Mouse (Mus musculus) midbrain, embryonic 16.5 days (tissue): ENCODE data around the gene Ifi202b. TPM values are rescaled to one million over a fixed set of nuclear protein-coding genes. Genes with fewer than 3 reads are reported as not detected.
"Not testable (repeated sequence)": the region's sequence is repeated elsewhere in the genome, so short reads cannot be mapped to it uniquely, and the experiment has no call there.

ENCODE experiments used
- ATAC-seq: fragments of 200-750 bp; cut with Nextera tagmentation; 2 replicates; pipeline ENCODE4 v1.8.0; 2017; ENCODE audit warnings: moderate TSS enrichment
- H3K27ac ChIP-seq: fragments of 300-500 bp; sonication (generic); 2 replicates; pipeline ENCODE4 v1.5.1; 2014; ENCODE audit warnings: mild to moderate bottlenecking, low read length, mixed read lengths
- H3K27me3 ChIP-seq: fragments of 300-500 bp; sonication (generic); 2 replicates; pipeline ENCODE4 v1.6.1; 2014; ENCODE audit warnings: low read depth, low read length, mixed read lengths; ENCODE audit not compliant: control insufficient read depth, insufficient read depth
- H3K36me3 ChIP-seq: fragments of 300-500 bp; sonication (generic); 2 replicates; pipeline ENCODE4 v1.6.1; 2014; ENCODE audit warnings: mild to moderate bottlenecking, low read length, moderate library complexity, mixed read lengths; ENCODE audit not compliant: control insufficient read depth, insufficient read depth
- H3K4me1 ChIP-seq: fragments of 300-500 bp; sonication (generic); 2 replicates; pipeline ENCODE4 v1.6.1; 2014; ENCODE audit warnings: mild to moderate bottlenecking, low read length, mixed read lengths; ENCODE audit not compliant: control insufficient read depth, insufficient read depth
- H3K4me2 ChIP-seq: fragments of 300-500 bp; sonication (generic); 2 replicates; pipeline ENCODE4 v1.6.1; 2014; ENCODE audit warnings: mild to moderate bottlenecking, low read length, mixed read lengths
- H3K4me3 ChIP-seq: fragments of 300-500 bp; sonication (generic); 2 replicates; pipeline ENCODE4 v1.5.1; 2014; ENCODE audit warnings: low read depth, mild to moderate bottlenecking, low read length, moderate library complexity, mixed read lengths
- H3K9ac ChIP-seq: fragments of 300-500 bp; sonication (generic); 2 replicates; pipeline ENCODE4 v1.6.1; 2014; ENCODE audit warnings: low read depth, low read length, mixed read lengths
- H3K9me3 ChIP-seq: fragments of 300-500 bp; sonication (generic); replicated peaks from 2 replicates; pipeline ENCODE4 v1.6.1; 2014; ENCODE audit warnings: mild to moderate bottlenecking, low read length, mixed read lengths; ENCODE audit not compliant: control insufficient read depth, poor library complexity, severe bottlenecking
- WGBS: fragments of 180-500 bp; shearing (Covaris S2); extraction: QIAGEN DNeasy Blood & Tissue Kit; methylation state at CpG from one replicate; pipeline ENCODE4 v1.1.7; 2014; 5-methylcytosine and 5-hydroxymethylcytosine counted together
- polyA plus RNA-seq: library from polyadenylated mRNA; unstranded; fragments of >200 nt; fragmentation: Nextera tagmentation; extraction: Ambion mirVana; gene quantifications from 2 replicates; pipeline ENCODE4 v1.2.1, GENCODE M21; 2015

The Ifi202b gene
- polyA plus RNA-seq: 0.10 TPM in 1 of 2 replicates, not detected in the other

GRCm38 (mm10) chr1:173982694-173983305, at the start of gene Ifi202b:
Gene Ifi202b, minus strand, starts transcription at chr1:173982744.
- H3K9ac ChIP-seq, H3K36me3 ChIP-seq, H3K27me3 ChIP-seq, H3K4me2 ChIP-seq, ATAC-seq, H3K9me3 ChIP-seq, H3K4me1 ChIP-seq, H3K4me3 ChIP-seq, H3K27ac ChIP-seq: not testable (repeated sequence)
- WGBS: 85% methylated on average over 6 of the region's 6 CpGs

GRCm38 (mm10) chr1:174031698-174032097, 49.2 kb upstream of the Ifi202b start, which contains the start of gene Ifi205:
Gene Ifi205, minus strand, starts transcription at chr1:174031810.
- Histone ChIP-seq H3K9ac (no peak within 1 kb of the TSS), H3K27ac (no peak within 1 kb of the TSS), H3K4me1 (no peaks in the 10 kb centered on the region), H3K4me2 (no peak within 1 kb of the TSS), H3K36me3 (no peaks in the 10 kb centered on the region), H3K4me3 (no peak within 1 kb of the TSS), H3K27me3 (no peaks in the 10 kb centered on the region), H3K9me3 (no peaks in the 10 kb centered on the region)
- WGBS: 46% methylated on average over 1 of the region's 1 CpGs
- ATAC-seq: no peak

GRCm38 (mm10) chr1:174007050-174007449, 24.5 kb upstream of the Ifi202b start:
- H3K27ac ChIP-seq, ATAC-seq, H3K27me3 ChIP-seq, H3K4me2 ChIP-seq, H3K9ac ChIP-seq, H3K36me3 ChIP-seq, H3K4me3 ChIP-seq, H3K4me1 ChIP-seq, H3K9me3 ChIP-seq: not testable (repeated sequence)

GRCm38 (mm10) chr1:174004352-174005109, 22.0 kb upstream of the Ifi202b start:
- not testable (repeated sequence) for ATAC-seq, H3K4me2 ChIP-seq, H3K27ac ChIP-seq, H3K4me1 ChIP-seq, H3K36me3 ChIP-seq, H3K4me3 ChIP-seq, H3K9ac ChIP-seq, H3K9me3 ChIP-seq, H3K27me3 ChIP-seq
- WGBS: 85% methylated on average over 2 of the region's 3 CpGs

GRCm38 (mm10) chr1:173995003-173995402, 12.5 kb upstream of the Ifi202b start:
- H3K4me2 ChIP-seq: no peak overlapping the region
- WGBS: 82% methylated on average over 4 of the region's 4 CpGs
- no peaks in the 10 kb centered on the region for H3K27me3 ChIP-seq
- H3K4me3 ChIP-seq: no peak overlapping the region
- H3K27ac ChIP-seq: no peak overlapping the region
- H3K4me1 ChIP-seq: no peaks in the 10 kb centered on the region
- no peak overlapping the region for H3K9ac ChIP-seq
- H3K9me3 ChIP-seq: no peaks in the 10 kb centered on the region
- no peaks in the 10 kb centered on the region for H3K36me3 ChIP-seq
- no peak for ATAC-seq

- 68% methylated on average over 3 of the region's 3 CpGs for WGBS
Measured at GRCm38 (mm10) chr1:173981038-173981437, 1.5 kb downstream of the Ifi202b start.

GRCm38 (mm10) chr1:173977622-173978021, 4.9 kb downstream of the Ifi202b start:
- ATAC-seq: no peak
- Histone ChIP-seq H3K4me2 (no peak overlapping the region), H3K27me3 (no peaks in the 10 kb centered on the region), H3K36me3 (no peaks in the 10 kb centered on the region), H3K4me3 (no peak overlapping the region), H3K9me3 (no peaks in the 10 kb centered on the region), H3K27ac (no peak overlapping the region), H3K9ac (no peak overlapping the region), H3K4me1 (no peaks in the 10 kb centered on the region)

More at GRCm38 (mm10) chr1:173981038-173981437, 1.5 kb downstream of the Ifi202b start:
- not testable (repeated sequence) for H3K4me1 ChIP-seq, H3K4me2 ChIP-seq, H3K27me3 ChIP-seq, H3K9me3 ChIP-seq, H3K9ac ChIP-seq, H3K4me3 ChIP-seq, H3K27ac ChIP-seq, H3K36me3 ChIP-seq, ATAC-seq

- ATAC-seq: no peak
- Histone ChIP-seq H3K4me1 (no peaks in the 10 kb centered on the region), H3K4me3 (no peak overlapping the region), H3K27ac (no peak overlapping the region), H3K9ac (no peak overlapping the region), H3K36me3 (no peaks in the 10 kb centered on the region), H3K4me2 (no peak overlapping the region), H3K9me3 (no peaks in the 10 kb centered on the region), H3K27me3 (no peaks in the 10 kb centered on the region)
Measured at GRCm38 (mm10) chr1:173973111-173973510, 9.4 kb downstream of the Ifi202b start.

- WGBS: 80% methylated on average over 1 of the region's 1 CpGs
- H3K4me3 ChIP-seq, ATAC-seq, H3K9ac ChIP-seq, H3K27me3 ChIP-seq, H3K9me3 ChIP-seq, H3K4me2 ChIP-seq, H3K4me1 ChIP-seq, H3K36me3 ChIP-seq, H3K27ac ChIP-seq: not testable (repeated sequence)
Measured at GRCm38 (mm10) chr1:173961491-173961890, 21.1 kb downstream of the Ifi202b start.
